Mouse (Mus musculus): ENCODE results near the gene Bscl2. TPM values are rescaled to one million over a fixed set of nuclear protein-coding genes. Genes with fewer than 3 reads are reported as not detected.
A peak's percentile ranks its signal among the peaks of the same experiment; 100 is the strongest.
"Not testable (repeated sequence)": the region's sequence is repeated elsewhere in the genome, so short reads cannot be mapped to it uniquely, and the experiment has no call there.

Bscl2 gene
- polyA plus RNA-seq, 1 experiment from 2014 or later, result 66.9 TPM

GRCm38 (mm10) chr19:8852236-8852928, 15.1 kb downstream of the Bscl2 start:
- ATAC-seq, result no peak
- no peak overlapping the region for H3K4me3 ChIP-seq
- 0 out of 2 replicates have a peak, but pooled peaks cover 3% of the 10 kb centered on the region for H3K4me1 ChIP-seq
- WGBS, result 67% methylated on average over 10 of the region's 10 CpGs
- no peak overlapping the region for H3K4me2 ChIP-seq
- H3K27me3 ChIP-seq, result no peaks in the 10 kb centered on the region
- no peaks in the 10 kb centered on the region for H3K9me3 ChIP-seq (replicated peaks)
- H3K27ac ChIP-seq, result no peak overlapping the region
- peaks cover 16% of the 10 kb centered on the region for H3K36me3 ChIP-seq (ENCODE audit: poor library complexity, severe bottlenecking)
- H3K9ac ChIP-seq, result no peak overlapping the region

GRCm38 (mm10) chr19:8853117-8853516, 15.8 kb downstream of the Bscl2 start:
- Histone ChIP-seq H3K36me3 (ENCODE audit: poor library complexity, severe bottlenecking) (peaks cover 9% of the 10 kb centered on the region), H3K27me3 (no peaks in the 10 kb centered on the region), H3K4me2 (no peak overlapping the region), H3K27ac (no peak overlapping the region), H3K9ac (no peak overlapping the region), H3K4me1 (0 out of 2 replicates have a peak, but pooled peaks cover 3% of the 10 kb centered on the region), H3K9me3 (replicated peaks) (no peaks in the 10 kb centered on the region), H3K4me3 (no peak overlapping the region)
- no peak for ATAC-seq
- WGBS, result 87% methylated on average over 3 of the region's 3 CpGs

GRCm38 (mm10) chr19:8857689-8858088, 20.4 kb downstream of the Bscl2 start:
- H3K4me2 ChIP-seq, result no peak overlapping the region
- H3K27me3 ChIP-seq, result no peaks in the 10 kb centered on the region
- ATAC-seq, result no peak
- H3K27ac ChIP-seq, result no peak overlapping the region
- no peak overlapping the region for H3K9ac ChIP-seq
- H3K9me3 ChIP-seq (replicated peaks), result no peaks in the 10 kb centered on the region
- H3K36me3 ChIP-seq (ENCODE audit: poor library complexity, severe bottlenecking), result no peaks in the 10 kb centered on the region
- WGBS, result 42% methylated on average over 4 of the region's 4 CpGs
- H3K4me1 ChIP-seq, result no peaks in the 10 kb centered on the region
- H3K4me3 ChIP-seq, result no peak overlapping the region

- Histone ChIP-seq H3K4me2 (no peak overlapping the region), H3K4me3 (no peak overlapping the region), H3K27me3 (no peaks in the 10 kb centered on the region), H3K9ac (no peak overlapping the region), H3K4me1 (no peaks in the 10 kb centered on the region), H3K27ac (no peak overlapping the region), H3K9me3 (replicated peaks) (no peaks in the 10 kb centered on the region), H3K36me3 (ENCODE audit: poor library complexity, severe bottlenecking) (no peaks in the 10 kb centered on the region)
- ATAC-seq, result no peak
- WGBS, result 10% methylated on average over 1 of the region's 1 CpGs
These were observed 21.8 kb downstream of the Bscl2 start for GRCm38 (mm10) chr19:8859018-8859417.

GRCm38 (mm10) chr19:8864265-8864664, 27.0 kb downstream of the Bscl2 start:
- H3K27ac ChIP-seq, result no peak overlapping the region
- no peaks in the 10 kb centered on the region for H3K9me3 ChIP-seq (replicated peaks)
- H3K4me3 ChIP-seq, result no peak overlapping the region
- no peak for ATAC-seq
- no peaks in the 10 kb centered on the region for H3K4me1 ChIP-seq
- no peaks in the 10 kb centered on the region for H3K36me3 ChIP-seq (ENCODE audit: poor library complexity, severe bottlenecking)
- 84% methylated on average over 6 of the region's 6 CpGs for WGBS
- H3K27me3 ChIP-seq, result no peaks in the 10 kb centered on the region
- no peak overlapping the region for H3K4me2 ChIP-seq
- H3K9ac ChIP-seq, result no peak overlapping the region

- Histone ChIP-seq H3K4me3 (peak overlapping the region; percentile 98; the same call in 1 of the 2 replicates), H3K4me2 (peak overlapping the region; percentile 96; the same call in 1 of the 2 replicates), H3K4me1 (peaks cover 13% of the 10 kb centered on the region), H3K36me3 (ENCODE audit: poor library complexity, severe bottlenecking) (peaks cover 24% of the 10 kb centered on the region)
- not testable (repeated sequence) for H3K27me3 ChIP-seq; H3K9ac ChIP-seq; H3K9me3 ChIP-seq (replicated peaks); H3K27ac ChIP-seq; ATAC-seq
- 64% methylated on average over 3 of the region's 3 CpGs for WGBS
These were observed 33.1 kb downstream of the Bscl2 start for GRCm38 (mm10) chr19:8870381-8870780.

GRCm38 (mm10) chr19:8870838-8871237, 33.6 kb downstream of the Bscl2 start:
- peak; percentile 58 for ATAC-seq
- Histone ChIP-seq H3K27ac (no peak overlapping the region), H3K4me1 (peaks cover 13% of the 10 kb centered on the region), H3K9me3 (replicated peaks) (no peaks in the 10 kb centered on the region), H3K4me3 (peak overlapping the region; percentile 98), H3K27me3 (no peaks in the 10 kb centered on the region), H3K36me3 (ENCODE audit: poor library complexity, severe bottlenecking) (peaks cover 28% of the 10 kb centered on the region), H3K9ac (peak overlapping the region; percentile 97), H3K4me2 (peak overlapping the region; percentile 96)
- WGBS, result 61% methylated on average over 9 of the region's 9 CpGs

- Histone ChIP-seq H3K4me2 (peak within 1 kb of the TSS; percentile 96), H3K9ac (peak within 1 kb of the TSS; percentile 97), H3K27ac (peak within 1 kb of the TSS; percentile 57), H3K4me1 (peaks cover 13% of the 10 kb centered on the region), H3K9me3 (replicated peaks) (no peaks in the 10 kb centered on the region), H3K36me3 (ENCODE audit: poor library complexity, severe bottlenecking) (peaks cover 35% of the 10 kb centered on the region), H3K27me3 (no peaks in the 10 kb centered on the region), H3K4me3 (peak within 1 kb of the TSS; percentile 98)
- ATAC-seq, result peak; percentile 98
- WGBS, result under 1% methylated on average over 59 of the region's 59 CpGs
These were observed 34.3 kb downstream of the Bscl2 start, which contains the start of gene Ubxn1 for GRCm38 (mm10) chr19:8871267-8872186. Gene Ubxn1 (plus strand): TSS chr19:8871496.

GRCm38 (mm10) chr19:8872266-8872840, 35.1 kb downstream of the Bscl2 start:
- Histone ChIP-seq H3K4me1 (peaks cover 13% of the 10 kb centered on the region), H3K27ac (no peak overlapping the region), H3K27me3 (no peaks in the 10 kb centered on the region), H3K4me3 (peak overlapping the region; percentile 98), H3K9me3 (replicated peaks) (no peaks in the 10 kb centered on the region), H3K4me2 (peak overlapping the region; percentile 96), H3K36me3 (ENCODE audit: poor library complexity, severe bottlenecking) (peaks cover 43% of the 10 kb centered on the region), H3K9ac (peak overlapping the region; percentile 97)
- 77% methylated on average over 10 of the region's 10 CpGs for WGBS
- ATAC-seq, result no peak

GRCm38 (mm10) chr19:8875031-8875430, 37.8 kb downstream of the Bscl2 start:
- Histone ChIP-seq H3K4me2 (no peak overlapping the region), H3K4me1 (peaks cover 18% of the 10 kb centered on the region), H3K4me3 (no peak overlapping the region), H3K9me3 (replicated peaks) (no peaks in the 10 kb centered on the region), H3K9ac (no peak overlapping the region), H3K27ac (no peak overlapping the region), H3K27me3 (no peaks in the 10 kb centered on the region), H3K36me3 (ENCODE audit: poor library complexity, severe bottlenecking) (peaks cover 43% of the 10 kb centered on the region)
- ATAC-seq, result no peak
- 93% methylated on average over 7 of the region's 7 CpGs for WGBS

- peak within 1 kb of the TSS; percentile 87 for H3K9ac ChIP-seq
- H3K4me3 ChIP-seq, result peak within 1 kb of the TSS; percentile 66
- H3K27me3 ChIP-seq, result no peaks in the 10 kb centered on the region
- peaks cover 19% of the 10 kb centered on the region for H3K36me3 ChIP-seq (ENCODE audit: poor library complexity, severe bottlenecking)
- H3K4me1 ChIP-seq, result peaks cover 10% of the 10 kb centered on the region
- H3K9me3 ChIP-seq (replicated peaks), result no peaks in the 10 kb centered on the region
- ATAC-seq, result peak; percentile 98
- peak within 1 kb of the TSS; percentile 79 for H3K27ac ChIP-seq
- peak within 1 kb of the TSS; percentile 67 for H3K4me2 ChIP-seq
- WGBS, result under 1% methylated on average over 42 of the region's 42 CpGs
These were observed 43.2 kb downstream of the Bscl2 start, which contains the start of gene Uqcc3 for GRCm38 (mm10) chr19:8880311-8881033. Gene Uqcc3 (minus strand): TSS chr19:8880923.
